Mouse (Mus musculus): ENCODE measurements around the gene Gm44579. TPM values are rescaled to one million over a fixed set of nuclear protein-coding genes. Genes with fewer than 3 reads are reported as not detected.

The Gm44579 gene
- not detected in 2 replicates for polyA plus RNA-seq (2015; fragmentation: Nextera tagmentation; extraction: Ambion mirVana)

DNA sequence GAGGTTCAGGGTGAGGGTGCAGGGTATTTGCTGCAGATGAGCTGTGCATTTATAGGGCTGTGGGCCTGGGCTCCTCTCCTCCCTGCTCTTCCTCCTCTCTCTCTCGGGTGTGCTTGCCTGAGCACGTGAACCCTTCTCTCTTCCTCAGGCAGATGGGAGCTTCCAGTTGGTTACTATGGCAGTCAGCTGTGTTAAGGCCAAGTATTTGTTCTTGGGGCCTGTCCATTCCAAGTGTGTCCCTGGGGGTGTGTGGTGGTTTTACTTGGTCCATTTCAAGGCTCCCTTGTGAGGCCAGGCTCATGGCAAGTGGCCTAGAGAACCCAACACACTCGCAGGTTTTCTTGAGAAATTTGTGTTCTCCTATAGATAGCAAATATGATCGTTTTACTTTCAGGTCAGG lies at the start of gene Gm44579, which contains the start of gene Olfr287:
TSS of gene Gm44579 (minus strand) at position 101 of the 400 bp plus-strand sequence.
TSS of gene Olfr287 (minus strand) at position 180 of the 400 bp plus-strand sequence.
- no peak for ATAC-seq (replicated peaks)
- Histone ChIP-seq H3K36me3 (no peaks in the 10 kb centered on the region), H3K27ac (replicated peaks) (no peak within 1 kb of the TSS), H3K9ac (replicated peaks) (no peak within 1 kb of the TSS), H3K4me2 (replicated peaks) (no peak within 1 kb of the TSS), H3K9me3 (no peaks in the 10 kb centered on the region), H3K4me3 (no peak within 1 kb of the TSS), H3K27me3 (no peaks in the 10 kb centered on the region), H3K4me1 (no peaks in the 10 kb centered on the region)
- 70% methylated on average over 4 of the region's 4 CpGs for WGBS

GRCm38 (mm10) chr15:98257776-98258175 lies 37.0 kb upstream of the Gm44579 start:
- Histone ChIP-seq H3K36me3 (no peaks in the 10 kb centered on the region), H3K27ac (replicated peaks) (no peak overlapping the region), H3K4me1 (no peaks in the 10 kb centered on the region), H3K9ac (replicated peaks) (no peak overlapping the region), H3K4me2 (replicated peaks) (no peak overlapping the region), H3K9me3 (no peaks in the 10 kb centered on the region), H3K4me3 (no peak overlapping the region), H3K27me3 (no peaks in the 10 kb centered on the region)
- WGBS: 85% methylated on average over 7 of the region's 7 CpGs
- ATAC-seq (replicated peaks): no peak

DNA sequence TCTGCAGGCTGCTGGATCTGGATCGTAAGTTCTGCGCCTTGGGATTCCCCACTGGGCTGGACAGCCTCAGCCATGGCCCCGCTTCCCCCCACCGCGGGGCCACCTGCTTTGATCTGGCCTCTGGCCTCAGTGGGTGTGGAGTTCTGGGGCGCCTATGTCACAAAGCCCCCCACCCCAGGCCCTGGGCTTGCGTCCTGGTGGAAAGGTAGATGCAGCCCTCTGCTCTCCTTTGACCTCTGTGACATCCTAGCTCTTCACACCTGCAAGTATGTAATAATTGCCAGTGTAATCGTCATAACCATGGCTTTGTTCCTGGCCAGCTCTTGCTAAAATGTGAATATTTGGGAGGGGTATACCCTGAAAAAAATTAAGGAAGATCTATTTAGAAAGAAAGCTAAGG lies 36.4 kb upstream of the Gm44579 start, which contains the start of gene H1fnt:
TSS of gene H1fnt (minus strand) at position 101 of the 400 bp plus-strand sequence.
- no peak within 1 kb of the TSS for H3K9ac ChIP-seq (replicated peaks)
- 90% methylated on average over 8 of the region's 8 CpGs for WGBS
- no peaks in the 10 kb centered on the region for H3K9me3 ChIP-seq
- no peaks in the 10 kb centered on the region for H3K27me3 ChIP-seq
- ATAC-seq (replicated peaks): no peak
- no peak within 1 kb of the TSS for H3K4me3 ChIP-seq
- no peaks in the 10 kb centered on the region for H3K36me3 ChIP-seq
- no peak within 1 kb of the TSS for H3K27ac ChIP-seq (replicated peaks)
- no peaks in the 10 kb centered on the region for H3K4me1 ChIP-seq
- H3K4me2 ChIP-seq (replicated peaks): no peak within 1 kb of the TSS

- ATAC-seq (replicated peaks): no peak
- Histone ChIP-seq H3K27ac (replicated peaks) (no peak overlapping the region), H3K9me3 (no peaks in the 10 kb centered on the region), H3K36me3 (no peaks in the 10 kb centered on the region), H3K9ac (replicated peaks) (no peak overlapping the region), H3K27me3 (no peaks in the 10 kb centered on the region), H3K4me2 (replicated peaks) (no peak overlapping the region), H3K4me3 (no peak overlapping the region), H3K4me1 (no peaks in the 10 kb centered on the region)
- WGBS: 92% methylated on average over 13 of the region's 13 CpGs
Measured at GRCm38 (mm10) chr15:98256271-98256670, 35.5 kb upstream of the Gm44579 start.

DNA sequence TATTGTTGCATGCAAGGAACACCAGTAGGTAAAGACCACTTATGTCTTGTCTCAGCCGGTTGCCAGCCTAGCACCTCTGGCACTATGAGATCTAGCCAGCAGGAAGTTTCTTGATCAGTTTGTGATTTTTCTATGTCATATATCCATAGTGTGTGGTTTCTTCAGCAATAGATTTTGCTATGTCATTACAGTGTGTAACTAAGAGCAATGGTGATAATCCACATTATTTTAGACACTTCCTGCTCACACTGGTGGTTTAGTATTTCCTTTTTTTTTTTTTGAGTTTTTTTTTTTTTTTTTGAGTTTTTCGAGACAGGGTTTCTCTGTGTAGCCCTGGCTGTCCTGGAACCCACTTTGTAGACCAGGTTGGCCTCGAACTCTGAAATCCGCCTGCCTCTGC lies 14.7 kb upstream of the Gm44579 start:
- no peak overlapping the region for H3K9ac ChIP-seq (replicated peaks)
- H3K4me2 ChIP-seq (replicated peaks): no peak overlapping the region
- H3K4me3 ChIP-seq: no peak overlapping the region
- H3K27me3 ChIP-seq: no peaks in the 10 kb centered on the region
- H3K36me3 ChIP-seq: no peaks in the 10 kb centered on the region
- H3K4me1 ChIP-seq: no peaks in the 10 kb centered on the region
- WGBS: 90% methylated on average over 4 of the region's 4 CpGs
- H3K27ac ChIP-seq (replicated peaks): no peak overlapping the region
- no peak for ATAC-seq (replicated peaks)
- no peaks in the 10 kb centered on the region for H3K9me3 ChIP-seq

DNA sequence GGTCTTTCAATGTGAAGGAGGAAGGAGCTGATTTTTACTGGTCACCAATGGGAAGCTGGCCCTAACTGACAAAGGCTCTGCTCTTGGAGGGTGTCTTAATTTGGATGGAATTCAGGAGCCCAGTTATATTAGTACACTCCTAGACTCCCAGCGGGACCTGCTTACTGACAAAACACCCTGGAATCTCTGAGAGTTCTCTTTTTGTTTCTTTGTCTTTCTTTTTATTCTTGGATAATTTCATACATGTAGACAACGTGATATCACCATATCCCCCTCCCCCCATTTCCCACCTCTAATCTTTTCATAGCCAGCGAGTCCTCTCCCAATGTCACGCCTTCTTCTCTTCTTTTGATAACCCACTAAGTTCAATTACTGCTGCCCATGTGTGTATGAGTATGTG lies 13.6 kb upstream of the Gm44579 start, which contains the start of gene Olfr286:
TSS of gene Olfr286 (minus strand) at position 101 of the 400 bp plus-strand sequence.
- Histone ChIP-seq H3K4me2 (replicated peaks) (no peak within 1 kb of the TSS), H3K9me3 (no peaks in the 10 kb centered on the region), H3K9ac (replicated peaks) (no peak within 1 kb of the TSS), H3K4me1 (no peaks in the 10 kb centered on the region), H3K36me3 (no peaks in the 10 kb centered on the region), H3K27me3 (no peaks in the 10 kb centered on the region), H3K4me3 (no peak within 1 kb of the TSS), H3K27ac (replicated peaks) (no peak within 1 kb of the TSS)
- WGBS: 87% methylated on average over 4 of the region's 4 CpGs
- ATAC-seq (replicated peaks): no peak

DNA sequence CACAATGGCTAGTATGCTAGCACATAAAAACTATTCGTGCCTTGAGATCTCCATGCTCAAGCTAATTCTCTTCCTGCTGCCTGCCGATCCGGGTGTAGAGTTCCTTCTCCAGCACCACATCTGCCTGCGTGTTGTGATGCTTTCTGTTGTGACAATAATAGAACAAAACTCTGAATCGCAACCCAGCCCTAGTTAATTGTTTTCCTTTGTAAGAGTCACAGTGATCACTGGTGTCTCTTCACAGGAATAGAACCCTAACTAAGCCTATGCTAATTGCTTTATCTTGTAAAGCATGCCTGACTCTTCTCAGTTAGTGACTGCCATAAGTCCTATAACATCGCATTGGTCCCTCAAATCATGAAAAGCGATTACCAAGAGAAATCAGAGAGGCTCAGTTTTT lies 5.3 kb upstream of the Gm44579 start:
- Histone ChIP-seq H3K4me2 (replicated peaks) (no peak overlapping the region), H3K9ac (replicated peaks) (no peak overlapping the region), H3K4me1 (no peaks in the 10 kb centered on the region), H3K36me3 (no peaks in the 10 kb centered on the region), H3K4me3 (no peak overlapping the region), H3K9me3 (no peaks in the 10 kb centered on the region), H3K27ac (replicated peaks) (no peak overlapping the region), H3K27me3 (no peaks in the 10 kb centered on the region)
- ATAC-seq (replicated peaks): no peak
- 66% methylated on average over 7 of the region's 7 CpGs for WGBS

DNA sequence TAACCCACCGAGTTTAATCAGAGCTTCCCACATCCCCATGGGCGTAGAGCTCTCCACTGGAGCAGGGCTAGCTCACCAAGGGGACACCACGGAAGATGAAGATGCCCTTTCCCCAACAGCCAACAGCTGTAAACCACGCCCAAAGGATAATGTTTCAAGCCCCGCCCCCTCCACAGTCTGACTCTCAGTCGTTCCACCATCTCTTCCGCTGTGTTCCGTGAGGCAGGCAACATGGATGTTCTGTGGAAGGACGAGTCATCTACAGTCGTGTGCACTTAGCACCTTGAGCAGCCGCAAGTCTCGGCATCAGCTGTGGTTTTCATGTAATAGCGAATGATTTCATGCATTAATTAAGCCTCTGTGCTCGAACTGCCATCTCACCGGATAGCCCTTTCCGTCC lies 4.8 kb upstream of the Gm44579 start:
- Histone ChIP-seq H3K9me3 (no peaks in the 10 kb centered on the region), H3K4me3 (no peak overlapping the region), H3K36me3 (no peaks in the 10 kb centered on the region), H3K9ac (replicated peaks) (no peak overlapping the region), H3K4me2 (replicated peaks) (no peak overlapping the region), H3K27ac (replicated peaks) (no peak overlapping the region), H3K27me3 (no peaks in the 10 kb centered on the region), H3K4me1 (no peaks in the 10 kb centered on the region)
- ATAC-seq (replicated peaks): no peak
- 39% methylated on average over 16 of the region's 16 CpGs for WGBS

GRCm38 (mm10) chr15:98222377-98222776 lies 1.6 kb upstream of the Gm44579 start:
- H3K27ac ChIP-seq (replicated peaks): no peak overlapping the region
- no peaks in the 10 kb centered on the region for H3K4me1 ChIP-seq
- no peak overlapping the region for H3K4me3 ChIP-seq
- no peaks in the 10 kb centered on the region for H3K27me3 ChIP-seq
- ATAC-seq (replicated peaks): no peak
- no peaks in the 10 kb centered on the region for H3K9me3 ChIP-seq
- no peak overlapping the region for H3K4me2 ChIP-seq (replicated peaks)
- H3K9ac ChIP-seq (replicated peaks): no peak overlapping the region
- H3K36me3 ChIP-seq: no peaks in the 10 kb centered on the region

GRCm38 (mm10) chr15:98214130-98214529 lies 6.6 kb downstream of the Gm44579 start:
- Histone ChIP-seq H3K9ac (replicated peaks) (no peak overlapping the region), H3K4me1 (no peaks in the 10 kb centered on the region), H3K27ac (replicated peaks) (no peak overlapping the region)

DNA sequence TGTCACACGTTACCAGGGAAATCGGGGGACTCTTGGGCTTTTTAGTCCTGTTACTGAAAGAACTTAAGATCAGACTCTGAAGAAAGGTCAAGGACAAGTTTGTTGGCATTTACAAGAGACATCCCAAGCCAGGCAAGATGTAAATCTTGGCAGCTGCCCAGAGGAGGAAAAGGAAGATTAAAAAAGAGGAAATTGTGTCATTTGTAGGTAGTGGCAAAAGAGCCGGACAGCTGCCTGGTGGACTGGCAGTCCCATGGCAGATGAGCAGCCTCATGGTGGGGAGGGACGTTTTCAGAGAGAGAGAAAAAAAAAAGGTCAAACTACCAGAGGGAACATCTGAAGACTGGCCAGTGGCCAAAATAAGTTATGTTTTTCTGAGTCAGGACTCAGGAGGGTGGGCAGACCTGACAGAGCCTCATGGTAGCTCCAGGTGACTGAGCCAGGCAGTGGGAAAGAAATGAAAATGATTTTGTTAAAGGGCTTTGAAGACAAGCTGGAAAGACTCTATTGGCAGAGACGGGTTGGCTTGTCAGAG lies 7.4 kb downstream of the Gm44579 start:
- ATAC-seq (replicated peaks): no peak
- no peaks in the 10 kb centered on the region for H3K36me3 ChIP-seq
- H3K9ac ChIP-seq (replicated peaks): no peak overlapping the region
- H3K27ac ChIP-seq (replicated peaks): no peak overlapping the region
- H3K4me1 ChIP-seq: no peaks in the 10 kb centered on the region
- no peaks in the 10 kb centered on the region for H3K9me3 ChIP-seq
- H3K4me3 ChIP-seq: no peak overlapping the region
- 87% methylated on average over 5 of the region's 5 CpGs for WGBS
- H3K27me3 ChIP-seq: no peaks in the 10 kb centered on the region
- H3K4me2 ChIP-seq (replicated peaks): no peak overlapping the region

More at GRCm38 (mm10) chr15:98214130-98214529, 6.6 kb downstream of the Gm44579 start:
- 75% methylated on average over 5 of the region's 5 CpGs for WGBS
- H3K9me3 ChIP-seq: no peaks in the 10 kb centered on the region
- H3K36me3 ChIP-seq: no peaks in the 10 kb centered on the region
- no peaks in the 10 kb centered on the region for H3K27me3 ChIP-seq
- H3K4me3 ChIP-seq: no peak overlapping the region
- no peak overlapping the region for H3K4me2 ChIP-seq (replicated peaks)
- no peak for ATAC-seq (replicated peaks)

DNA sequence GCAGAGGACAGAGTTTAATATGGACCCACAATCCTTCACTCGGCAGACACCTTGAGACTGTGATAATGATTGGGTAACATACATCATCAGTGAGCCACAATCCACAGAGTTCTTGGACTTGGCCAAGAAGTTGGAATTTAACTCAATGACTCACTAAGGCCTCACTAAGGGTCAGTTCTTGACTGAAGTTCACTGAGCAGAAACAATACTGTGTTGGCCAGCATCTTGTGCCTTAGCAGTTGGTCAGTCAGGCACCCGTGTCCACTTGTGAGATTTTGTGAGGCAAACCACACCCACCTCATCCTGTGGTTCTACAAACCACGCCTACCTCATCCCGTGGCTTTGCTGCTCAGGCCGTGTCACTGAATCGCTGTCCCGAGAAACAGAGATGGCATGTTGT lies 11.1 kb downstream of the Gm44579 start:
- Histone ChIP-seq H3K36me3 (no peaks in the 10 kb centered on the region), H3K27me3 (no peaks in the 10 kb centered on the region), H3K27ac (replicated peaks) (no peak overlapping the region), H3K9me3 (no peaks in the 10 kb centered on the region), H3K4me1 (no peaks in the 10 kb centered on the region), H3K4me2 (replicated peaks) (no peak overlapping the region), H3K9ac (replicated peaks) (no peak overlapping the region), H3K4me3 (no peak overlapping the region)
- WGBS: 91% methylated on average over 7 of the region's 7 CpGs
- no peak for ATAC-seq (replicated peaks)

- WGBS: 64% methylated on average over 3 of the region's 3 CpGs
- Histone ChIP-seq H3K36me3 (no peaks in the 10 kb centered on the region), H3K9me3 (no peaks in the 10 kb centered on the region), H3K9ac (replicated peaks) (no peak within 1 kb of the TSS), H3K4me2 (replicated peaks) (no peak within 1 kb of the TSS), H3K4me1 (no peaks in the 10 kb centered on the region), H3K27ac (replicated peaks) (no peak within 1 kb of the TSS), H3K4me3 (no peak within 1 kb of the TSS), H3K27me3 (no peaks in the 10 kb centered on the region)
- ATAC-seq (replicated peaks): no peak
Measured at GRCm38 (mm10) chr15:98195442-98195841, 25.3 kb downstream of the Gm44579 start, which contains the start of gene Olfr288. Gene Olfr288 (minus strand): TSS chr15:98195542.

Data from forebrain, embryonic 15.5 days (tissue).